Mouse (Mus musculus) forebrain, embryonic 16.5 days (tissue): Measurements from ENCODE around the gene Srms. TPM values are rescaled to one million over a fixed set of nuclear protein-coding genes. Genes with fewer than 3 reads are reported as not detected.
A peak's percentile ranks its signal among the peaks of the same experiment; 100 is the strongest.

Source experiments
- ATAC-seq: fragments of 200-750 bp; cut with Nextera tagmentation; 2 replicates; pipeline ENCODE4 v1.8.0; 2017; ENCODE audit warnings: mild to moderate bottlenecking, moderate library complexity
- H3K27ac ChIP-seq: fragments of 300-500 bp; sonication (generic); 2 replicates; pipeline ENCODE4 v1.5.1; 2014; ENCODE audit warnings: low read length, control low read depth
- H3K27me3 ChIP-seq: fragments of 300-500 bp; sonication (generic); replicated peaks from 2 replicates; pipeline ENCODE4 v1.6.1; 2014; ENCODE audit warnings: low read length; ENCODE audit not compliant: control insufficient read depth, insufficient read depth
- H3K36me3 ChIP-seq: fragments of 300-500 bp; sonication (generic); 2 replicates; pipeline ENCODE4 v1.6.1; 2014; ENCODE audit not compliant: control insufficient read depth, insufficient read depth
- H3K4me1 ChIP-seq: fragments of 300-500 bp; sonication (generic); replicated peaks from 2 replicates; pipeline ENCODE4 v1.6.1; 2014; ENCODE audit warnings: low read length; ENCODE audit not compliant: control insufficient read depth, insufficient read depth
- H3K4me2 ChIP-seq: fragments of 300-500 bp; sonication (generic); 2 replicates; pipeline ENCODE4 v1.6.1; 2014; ENCODE audit warnings: mild to moderate bottlenecking, low read length, control low read depth
- H3K4me3 ChIP-seq: fragments of 300-500 bp; sonication (generic); replicated peaks from 2 replicates; pipeline ENCODE4 v1.5.1; 2014; ENCODE audit warnings: mild to moderate bottlenecking, low read length, control low read depth
- H3K9ac ChIP-seq: fragments of 300-500 bp; sonication (generic); replicated peaks from 2 replicates; pipeline ENCODE4 v1.6.1; 2014; ENCODE audit warnings: low read depth, low read length, control low read depth
- H3K9me3 ChIP-seq: fragments of 300-500 bp; sonication (generic); 2 replicates; pipeline ENCODE4 v1.6.1; 2016; ENCODE audit warnings: low read length; ENCODE audit not compliant: control insufficient read depth
- WGBS: fragments of 180-500 bp; shearing (Covaris S2); extraction: QIAGEN DNeasy Blood & Tissue Kit; methylation state at CpG from one replicate; pipeline ENCODE4 v1.1.7; 2014; 5-methylcytosine and 5-hydroxymethylcytosine counted together
- polyA plus RNA-seq: library from polyadenylated mRNA; unstranded; fragments of >200 nt; fragmentation: Nextera tagmentation; extraction: Ambion mirVana; gene quantifications from 2 replicates; pipeline ENCODE4 v1.2.1, GENCODE M21; 2015

The Srms gene
- polyA plus RNA-seq, 1 experiment from 2014 or later: 0.08 TPM

- Histone ChIP-seq H3K4me2 (peak within 1 kb of the TSS; percentile 55), H3K9me3 (no peaks in the 10 kb centered on the region), H3K9ac (peak within 1 kb of the TSS; percentile 97), H3K4me3 (peak within 1 kb of the TSS; percentile 79), H3K36me3 (peaks cover 2% of the 10 kb centered on the region; the same call in 1 of the 2 replicates), H3K4me1 (peaks cover 12% of the 10 kb centered on the region), H3K27me3 (no peaks in the 10 kb centered on the region), H3K27ac (peak within 1 kb of the TSS; percentile 93)
- under 1% methylated on average over 63 of the region's 64 CpGs for WGBS
- ATAC-seq: peak; percentile 96
Observed at GRCm38 (mm10) chr2:181187121-181188000, 25.6 kb downstream of the Srms start, which contains the start of gene Ppdpf. Gene Ppdpf (plus strand): TSS chr2:181187247.

GRCm38 (mm10) chr2:181186635-181187034, 26.4 kb downstream of the Srms start:
- peak overlapping the region; percentile 97 for H3K9ac ChIP-seq
- peak overlapping the region; percentile 55 for H3K4me2 ChIP-seq
- H3K36me3 ChIP-seq: peaks cover 2% of the 10 kb centered on the region; the same call in 1 of the 2 replicates
- peaks cover 12% of the 10 kb centered on the region for H3K4me1 ChIP-seq
- H3K27ac ChIP-seq: peak overlapping the region; percentile 93
- peak; percentile 87 for ATAC-seq
- H3K27me3 ChIP-seq: no peaks in the 10 kb centered on the region
- under 1% methylated on average over 14 of the region's 14 CpGs for WGBS
- no peaks in the 10 kb centered on the region for H3K9me3 ChIP-seq
- peak overlapping the region; percentile 79 for H3K4me3 ChIP-seq

GRCm38 (mm10) chr2:181180898-181181297, 32.1 kb downstream of the Srms start:
- no peak overlapping the region for H3K4me3 ChIP-seq
- no peaks in the 10 kb centered on the region for H3K27me3 ChIP-seq
- H3K27ac ChIP-seq: no peak overlapping the region
- H3K9me3 ChIP-seq: no peaks in the 10 kb centered on the region
- H3K9ac ChIP-seq: no peak overlapping the region
- no peaks in the 10 kb centered on the region for H3K36me3 ChIP-seq
- WGBS: 83% methylated on average over 6 of the region's 6 CpGs
- no peak overlapping the region for H3K4me2 ChIP-seq
- H3K4me1 ChIP-seq: no peaks in the 10 kb centered on the region
- ATAC-seq: no peak

GRCm38 (mm10) chr2:181178471-181178870, 34.5 kb downstream of the Srms start:
- no peak for ATAC-seq
- WGBS: 89% methylated on average over 5 of the region's 5 CpGs
- H3K4me2 ChIP-seq: no peak overlapping the region
- H3K9me3 ChIP-seq: no peaks in the 10 kb centered on the region
- no peak overlapping the region for H3K4me3 ChIP-seq
- no peaks in the 10 kb centered on the region for H3K27me3 ChIP-seq
- no peak overlapping the region for H3K9ac ChIP-seq
- H3K4me1 ChIP-seq: no peaks in the 10 kb centered on the region
- H3K36me3 ChIP-seq: no peaks in the 10 kb centered on the region
- no peak overlapping the region for H3K27ac ChIP-seq

GRCm38 (mm10) chr2:181178015-181178414, 35.0 kb downstream of the Srms start:
- 79% methylated on average over 3 of the region's 3 CpGs for WGBS
- no peak overlapping the region for H3K27ac ChIP-seq
- H3K9ac ChIP-seq: no peak overlapping the region
- no peak overlapping the region for H3K4me2 ChIP-seq
- H3K36me3 ChIP-seq: no peaks in the 10 kb centered on the region
- ATAC-seq: no peak
- no peak overlapping the region for H3K4me3 ChIP-seq
- H3K27me3 ChIP-seq: no peaks in the 10 kb centered on the region
- no peaks in the 10 kb centered on the region for H3K4me1 ChIP-seq
- no peaks in the 10 kb centered on the region for H3K9me3 ChIP-seq

- no peaks in the 10 kb centered on the region for H3K9me3 ChIP-seq
- no peak for ATAC-seq
- 89% methylated on average over 3 of the region's 3 CpGs for WGBS
- H3K4me1 ChIP-seq: no peaks in the 10 kb centered on the region
- H3K4me3 ChIP-seq: no peak overlapping the region
- no peaks in the 10 kb centered on the region for H3K36me3 ChIP-seq
- no peak overlapping the region for H3K9ac ChIP-seq
- H3K27me3 ChIP-seq: no peaks in the 10 kb centered on the region
- H3K27ac ChIP-seq: no peak overlapping the region
- no peak overlapping the region for H3K4me2 ChIP-seq
Observed at GRCm38 (mm10) chr2:181174646-181175045, 38.3 kb downstream of the Srms start.

GRCm38 (mm10) chr2:181166469-181166868, 46.5 kb downstream of the Srms start:
- Histone ChIP-seq H3K36me3 (no peaks in the 10 kb centered on the region), H3K4me1 (no peaks in the 10 kb centered on the region), H3K27me3 (no peaks in the 10 kb centered on the region), H3K9ac (no peak overlapping the region), H3K9me3 (no peaks in the 10 kb centered on the region), H3K4me2 (no peak overlapping the region), H3K4me3 (no peak overlapping the region), H3K27ac (no peak overlapping the region)
- no peak for ATAC-seq
- WGBS: 79% methylated on average over 5 of the region's 5 CpGs

- no peaks in the 10 kb centered on the region for H3K27me3 ChIP-seq
- ATAC-seq: no peak
- no peak overlapping the region for H3K4me2 ChIP-seq
- no peaks in the 10 kb centered on the region for H3K9me3 ChIP-seq
- WGBS: 53% methylated on average over 4 of the region's 4 CpGs
- no peaks in the 10 kb centered on the region for H3K36me3 ChIP-seq
- H3K9ac ChIP-seq: no peak overlapping the region
- peaks cover 30% of the 10 kb centered on the region for H3K4me1 ChIP-seq
- no peak overlapping the region for H3K27ac ChIP-seq
- H3K4me3 ChIP-seq: no peak overlapping the region
Observed at GRCm38 (mm10) chr2:181160821-181161220, 52.2 kb downstream of the Srms start.

- Histone ChIP-seq H3K27me3 (no peaks in the 10 kb centered on the region), H3K27ac (peak overlapping the region; percentile 76), H3K4me1 (peaks cover 39% of the 10 kb centered on the region), H3K9me3 (no peaks in the 10 kb centered on the region), H3K9ac (0 out of 2 replicates have a peak overlapping the region, but pooled peaks have one; percentile 20), H3K4me3 (no peak overlapping the region), H3K36me3 (no peaks in the 10 kb centered on the region), H3K4me2 (peak overlapping the region; percentile 29)
- 3% methylated on average over 2 of the region's 2 CpGs for WGBS
- ATAC-seq: peak; percentile 94
Observed at GRCm38 (mm10) chr2:181159771-181160170, 53.2 kb downstream of the Srms start.
